Comparison of ENCODE assay signal across 12 mouse cellular contexts in genomic region chr12:4744486-4744885, GRCm38 (mm10). TPM values are rescaled to one million over a fixed set of nuclear protein-coding genes. Genes with fewer than 3 reads are reported as not detected.
DNase-seq lines count a peak whose midpoint lies in the region; ATAC-seq lines count a peak whose summit lies in the region.
"Had no signal": no experiment of that assay in that cellular context is flagged by ENCODE, and none has a peak within 500 bp of the region (broad histone marks: within the 10 kb centered on the region; RNA-seq: fewer than 3 reads in every experiment).

No protein-coding gene starts in this region.

- peak; percentile 63 for DNase-seq in gastrocnemius, adult 18-20 months (ENCODE audit: low spot score)
- DNase-seq in gastrocnemius, postnatal 4 days (ENCODE audit: low spot score in 2 of 2), result no peak
- DNase-seq in right cerebral cortex, adult 18-20 months, result peak; percentile 15
- DNase-seq in right cerebral cortex, postnatal 14 days, result no peak
- DNase-seq in gastrocnemius, adult 8-10 months (ENCODE audit: low spot score in 2 of 2), result peak; percentile 13 to 46
- DNase-seq in left cerebral cortex, postnatal 10 days (ENCODE audit: extremely low spot score in 1 of 2, low spot score in 2 of 2), result no peak
- DNase-seq: cerebellum, adult 11-12 months; lung, adult 18-20 months; lung, postnatal 4 days; retina, postnatal 1 day had no signal

- no peak for ATAC-seq in monocyte, adult 5-6 weeks (replicated peaks; ENCODE audit: insufficient number of reproducible peaks, low FRiP score, low TSS enrichment, poor library complexity, severe bottlenecking)

- intact Hi-C loops in left cerebral cortex, postnatal 10 days (cut with DNase I), result no loop called here

RNA-seq across cellular contexts. Expression of gene Fam228a, which starts 6.3 kb away (rescaled TPM):
- under 1 TPM; 0.12 to 0.25 TPM for total RNA-seq in gastrocnemius, adult 18-20 months (2021)
- under 1 TPM; 0.23 to 0.49 TPM for total RNA-seq in gastrocnemius, postnatal 4 days (2021)
- under 1 TPM in 2 of 4 experiments, not detected in 2; 0.12 to 0.24 TPM for total RNA-seq in gastrocnemius, adult 8-10 months (2022)
- total RNA-seq in monocyte, adult 5-6 weeks (2017), result 0.85 TPM in 1 of 3 replicates, not detected in the others
- 1 to 10 TPM; 1.6 to 1.8 TPM for total RNA-seq in left cerebral cortex, postnatal 10 days (2021)

RNA-seq across cellular contexts. Expression of gene Pfn4, which starts 24.3 kb away (rescaled TPM):
- total RNA-seq in gastrocnemius, adult 18-20 months (2021), result 1 to 10 TPM; 1.4 to 2.3 TPM
- 1 to 10 TPM; 1.9 to 2.5 TPM for total RNA-seq in gastrocnemius, postnatal 4 days (2021)
- total RNA-seq in gastrocnemius, adult 8-10 months (2022), result 1 to 10 TPM in 3 of 4 experiments, under 1 TPM in 1; 0.67 to 1.1 (median 1.0) TPM
- not detected in 3 replicates for total RNA-seq in monocyte, adult 5-6 weeks (2017)
- 10 to 100 TPM; 13.5 to 13.9 TPM for total RNA-seq in left cerebral cortex, postnatal 10 days (2021)
- total RNA-seq: neutrophil, adult 5-6 weeks had no signal

RNA-seq across cellular contexts. Expression of gene Fam228b, which starts 24.6 kb away (rescaled TPM):
- 1 to 10 TPM; 7.8 to 8.8 TPM for total RNA-seq in gastrocnemius, adult 18-20 months (2021)
- 1 to 10 TPM; 6.9 to 10.0 TPM for total RNA-seq in gastrocnemius, postnatal 4 days (2021)
- total RNA-seq in gastrocnemius, adult 8-10 months (2022), result 10 to 100 TPM in 2 of 4 experiments, 1 to 10 TPM in 2; 8.9 to 16.4 (median 10.8) TPM
- total RNA-seq in monocyte, adult 5-6 weeks (2017), result 0.29 to 0.57 TPM in 2 of 3 replicates, not detected in the other
- total RNA-seq in left cerebral cortex, postnatal 10 days (2021), result 10 to 100 TPM; 11.1 to 14.9 TPM

Comparison
In these comparisons a context has a peak if more than half of its experiments do, and no peak if none do; other contexts are left out.
1. DNase-seq: peak in gastrocnemius, adult 18-20 months (single experiment), right cerebral cortex, adult 18-20 months (single experiment) and gastrocnemius, adult 8-10 months (2 of 2); none in gastrocnemius, postnatal 4 days (0 of 2), right cerebral cortex, postnatal 14 days (single experiment) and left cerebral cortex, postnatal 10 days (0 of 2).
2. RNA of gene Pfn4, which starts 24.3 kb away (total RNA-seq): 13.5 to 13.9 TPM in left cerebral cortex, postnatal 10 days; 1.9 to 2.5 TPM in gastrocnemius, postnatal 4 days, 1.4 to 2.3 TPM in gastrocnemius, adult 18-20 months, 0.67 to 1.1 TPM in gastrocnemius, adult 8-10 months and not detected in monocyte, adult 5-6 weeks; every median in the first group is over 4 times any median in the second.